Mouse (Mus musculus) limb, embryonic 13.5 days (tissue): Measurements from ENCODE around the gene Kat6b. TPM values are rescaled to one million over a fixed set of nuclear protein-coding genes. Genes with fewer than 3 reads are reported as not detected.
A peak's percentile ranks its signal among the peaks of the same experiment; 100 is the strongest.

ENCODE experiments used
- ATAC-seq: fragments of 200-750 bp; cut with Nextera tagmentation; 2 replicates; pipeline ENCODE4 v1.8.0; 2017; ENCODE audit warnings: low read depth, moderate number of reproducible peaks, moderate TSS enrichment; ENCODE audit not compliant: low FRiP score
- H3K27ac ChIP-seq: fragments of 300-500 bp; sonication (generic); 2 replicates; pipeline ENCODE4 v1.5.1; 2015; ENCODE audit warnings: inconsistent platforms, mild to moderate bottlenecking, moderate library complexity
- H3K27me3 ChIP-seq: fragments of 300-500 bp; sonication (generic); 2 replicates; pipeline ENCODE4 v1.6.1; 2015; ENCODE audit warnings: mild to moderate bottlenecking, inconsistent platforms
- H3K36me3 ChIP-seq: fragments of 300-500 bp; sonication (generic); 2 replicates; pipeline ENCODE4 v1.6.1; 2015; ENCODE audit warnings: inconsistent platforms, mild to moderate bottlenecking, moderate library complexity
- H3K4me1 ChIP-seq: fragments of 300-500 bp; sonication (generic); 2 replicates; pipeline ENCODE4 v1.6.1; 2015; ENCODE audit warnings: inconsistent platforms
- H3K4me2 ChIP-seq: fragments of 300-500 bp; sonication (generic); replicated peaks from 2 replicates; pipeline ENCODE4 v1.6.1; 2015; ENCODE audit warnings: inconsistent platforms, mild to moderate bottlenecking, moderate library complexity
- H3K4me3 ChIP-seq: fragments of 300-500 bp; sonication (generic); 2 replicates; pipeline ENCODE4 v1.5.1; 2015; ENCODE audit warnings: moderate library complexity, mild to moderate bottlenecking, inconsistent platforms
- H3K9ac ChIP-seq: fragments of 300-500 bp; sonication (generic); 2 replicates; pipeline ENCODE4 v1.6.1; 2015; ENCODE audit warnings: mild to moderate bottlenecking, inconsistent platforms
- H3K9me3 ChIP-seq: fragments of 300-500 bp; sonication (generic); 2 replicates; pipeline ENCODE4 v1.6.1; 2016; ENCODE audit warnings: inconsistent platforms
- WGBS: fragments of 180-500 bp; shearing (Covaris S2); methylation state at CpG from one replicate; pipeline ENCODE4 v1.1.7; 2015; 5-methylcytosine and 5-hydroxymethylcytosine counted together
- polyA plus RNA-seq: library from polyadenylated mRNA; unstranded; fragments of >200 nt; fragmentation: Nextera tagmentation; extraction: Ambion mirVana; gene quantifications from 2 replicates; pipeline ENCODE4 v1.2.1, GENCODE M21; 2015

The Kat6b gene
- polyA plus RNA-seq, 1 experiment from 2014 or later = 31.4 TPM

GRCm38 (mm10) chr14:21589620-21590019, 108.4 kb downstream of the Kat6b start:
- H3K4me2 ChIP-seq = no peak overlapping the region
- WGBS = 88% methylated on average over 7 of the region's 7 CpGs

GRCm38 (mm10) chr14:21590205-21590604, 109.0 kb downstream of the Kat6b start:
- no peak overlapping the region for H3K4me3 ChIP-seq
- peaks cover 62% of the 10 kb centered on the region for H3K4me1 ChIP-seq
- no peak for ATAC-seq
- no peak overlapping the region for H3K4me2 ChIP-seq
- no peak overlapping the region for H3K9ac ChIP-seq
- peaks cover 11% of the 10 kb centered on the region; the same call in 1 of the 2 replicates for H3K36me3 ChIP-seq
- H3K27me3 ChIP-seq = no peaks in the 10 kb centered on the region
- 88% methylated on average over 4 of the region's 4 CpGs for WGBS
- no peak overlapping the region for H3K27ac ChIP-seq
- H3K9me3 ChIP-seq = no peaks in the 10 kb centered on the region

More at GRCm38 (mm10) chr14:21589620-21590019, 108.4 kb downstream of the Kat6b start:
- no peak for ATAC-seq
- Histone ChIP-seq H3K36me3 (peaks cover 11% of the 10 kb centered on the region; the same call in 1 of the 2 replicates), H3K9ac (no peak overlapping the region), H3K4me3 (no peak overlapping the region), H3K27me3 (no peaks in the 10 kb centered on the region), H3K27ac (no peak overlapping the region), H3K9me3 (no peaks in the 10 kb centered on the region), H3K4me1 (peaks cover 68% of the 10 kb centered on the region)

- Histone ChIP-seq H3K36me3 (peaks cover 11% of the 10 kb centered on the region; the same call in 1 of the 2 replicates), H3K4me3 (no peak overlapping the region), H3K9me3 (0 out of 2 replicates have a peak, but pooled peaks cover 3% of the 10 kb centered on the region), H3K4me1 (peaks cover 43% of the 10 kb centered on the region), H3K27ac (peak overlapping the region; percentile 80; the same call in 1 of the 2 replicates), H3K9ac (no peak overlapping the region), H3K27me3 (no peaks in the 10 kb centered on the region), H3K4me2 (no peak overlapping the region)
- 100% methylated on average over 1 of the region's 1 CpGs for WGBS
- ATAC-seq = no peak
Measured at GRCm38 (mm10) chr14:21592152-21592551, 110.9 kb downstream of the Kat6b start.

- Histone ChIP-seq H3K4me1 (peaks cover 38% of the 10 kb centered on the region), H3K27me3 (no peaks in the 10 kb centered on the region), H3K9ac (no peak overlapping the region), H3K9me3 (0 out of 2 replicates have a peak, but pooled peaks cover 3% of the 10 kb centered on the region), H3K36me3 (peaks cover 15% of the 10 kb centered on the region; the same call in 1 of the 2 replicates), H3K27ac (peak overlapping the region; percentile 80), H3K4me2 (no peak overlapping the region), H3K4me3 (no peak overlapping the region)
- peak; percentile 89 for ATAC-seq
- WGBS = 65% methylated on average over 8 of the region's 8 CpGs
Measured at GRCm38 (mm10) chr14:21592985-21593750, 111.9 kb downstream of the Kat6b start.

DNA sequence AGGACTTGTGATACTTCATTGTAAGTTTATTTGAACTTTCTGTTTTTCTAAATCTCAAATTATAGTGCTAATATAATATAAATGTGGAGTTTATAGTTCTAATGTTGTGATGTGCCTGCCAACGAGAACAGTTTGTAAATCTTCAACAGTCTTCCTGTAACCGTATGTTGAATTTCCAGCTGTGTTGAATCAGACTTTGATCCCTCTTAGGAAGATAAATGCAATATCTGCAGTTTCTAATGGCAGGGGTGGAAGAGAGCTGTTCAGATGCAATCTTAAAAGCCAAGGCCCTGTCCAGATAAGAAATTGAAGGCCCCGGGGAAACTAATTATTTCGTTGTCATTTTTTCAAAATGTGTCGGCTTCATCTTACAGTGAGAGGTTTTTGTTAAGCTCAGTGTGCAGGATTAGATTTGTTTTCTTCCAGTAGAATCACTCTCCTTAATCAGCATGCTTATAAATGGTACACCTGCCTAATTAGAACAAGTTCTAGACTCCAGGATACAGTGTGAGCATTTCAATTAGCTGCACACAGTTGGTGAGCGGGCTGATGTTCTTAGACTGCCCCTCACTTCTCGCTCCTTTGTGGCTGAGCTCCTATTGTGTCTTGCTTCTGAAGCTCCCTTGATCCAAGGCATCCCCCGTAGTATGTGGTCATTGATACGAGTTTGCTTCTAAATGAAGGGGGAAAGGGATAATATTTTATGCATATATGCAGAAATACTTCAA, 118.4 kb downstream of the Kat6b start:
- 0 out of 2 replicates have a peak, but pooled peaks cover 3% of the 10 kb centered on the region for H3K9me3 ChIP-seq
- H3K27ac ChIP-seq = no peak overlapping the region
- H3K4me1 ChIP-seq = peaks cover 45% of the 10 kb centered on the region
- no peak for ATAC-seq
- H3K4me2 ChIP-seq = no peak overlapping the region
- no peak overlapping the region for H3K9ac ChIP-seq
- H3K4me3 ChIP-seq = no peak overlapping the region
- 59% methylated on average over 9 of the region's 9 CpGs for WGBS
- no peaks in the 10 kb centered on the region for H3K27me3 ChIP-seq
- 0 out of 2 replicates have a peak, but pooled peaks cover 4% of the 10 kb centered on the region for H3K36me3 ChIP-seq

GRCm38 (mm10) chr14:21600174-21600566, 118.9 kb downstream of the Kat6b start:
- ATAC-seq = no peak

DNA sequence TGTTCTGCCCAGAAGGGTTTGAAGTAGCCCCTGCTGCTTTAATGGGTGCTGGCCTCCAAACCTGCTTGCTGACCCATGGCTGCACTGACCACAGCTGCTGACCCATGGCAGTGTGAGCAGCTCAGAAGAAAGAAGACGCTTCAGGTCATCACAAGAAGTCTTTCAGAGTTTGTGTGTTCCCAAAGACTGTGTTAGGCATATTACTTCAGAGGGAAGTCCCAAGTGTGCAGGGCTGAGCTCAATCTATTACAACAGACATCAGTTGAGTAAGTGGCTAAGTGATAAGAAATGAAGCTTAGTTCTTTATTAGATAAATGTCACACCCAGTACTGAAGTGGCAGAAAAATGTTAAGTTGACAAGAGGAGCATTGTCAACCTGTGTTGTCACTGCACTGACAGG, 119.4 kb downstream of the Kat6b start:
- Histone ChIP-seq H3K27ac (no peak overlapping the region), H3K4me2 (no peak overlapping the region), H3K4me3 (no peak overlapping the region), H3K27me3 (no peaks in the 10 kb centered on the region), H3K9ac (no peak overlapping the region), H3K9me3 (0 out of 2 replicates have a peak, but pooled peaks cover 3% of the 10 kb centered on the region), H3K36me3 (0 out of 2 replicates have a peak, but pooled peaks cover 4% of the 10 kb centered on the region), H3K4me1 (peaks cover 45% of the 10 kb centered on the region)
- WGBS = 77% methylated on average over 1 of the region's 1 CpGs
- no peak for ATAC-seq

More at GRCm38 (mm10) chr14:21600174-21600566, 118.9 kb downstream of the Kat6b start:
- peaks cover 45% of the 10 kb centered on the region for H3K4me1 ChIP-seq
- 0 out of 2 replicates have a peak, but pooled peaks cover 3% of the 10 kb centered on the region for H3K9me3 ChIP-seq
- H3K36me3 ChIP-seq = 0 out of 2 replicates have a peak, but pooled peaks cover 4% of the 10 kb centered on the region
- no peak overlapping the region for H3K4me3 ChIP-seq
- no peak overlapping the region for H3K4me2 ChIP-seq
- WGBS = 67% methylated on average over 5 of the region's 5 CpGs
- H3K27me3 ChIP-seq = no peaks in the 10 kb centered on the region
- no peak overlapping the region for H3K27ac ChIP-seq
- H3K9ac ChIP-seq = no peak overlapping the region

- Histone ChIP-seq H3K36me3 (0 out of 2 replicates have a peak, but pooled peaks cover 4% of the 10 kb centered on the region), H3K9ac (no peak overlapping the region; the same call in 1 of the 2 replicates), H3K4me1 (peaks cover 45% of the 10 kb centered on the region), H3K27ac (peak overlapping the region; percentile 28; the same call in 1 of the 2 replicates), H3K4me2 (peak overlapping the region; percentile 12; the same call in 1 of the 2 replicates), H3K9me3 (no peaks in the 10 kb centered on the region), H3K4me3 (no peak overlapping the region), H3K27me3 (no peaks in the 10 kb centered on the region)
- WGBS = 54% methylated on average over 12 of the region's 12 CpGs
- peak; percentile 32; the same call in 1 of the 2 replicates for ATAC-seq
Measured at GRCm38 (mm10) chr14:21602166-21602565, 120.9 kb downstream of the Kat6b start.

- 81% methylated on average over 4 of the region's 4 CpGs for WGBS
- H3K4me2 ChIP-seq = no peak overlapping the region
- no peak for ATAC-seq
- H3K27ac ChIP-seq = no peak overlapping the region
- H3K4me1 ChIP-seq = peaks cover 47% of the 10 kb centered on the region
- 0 out of 2 replicates have a peak, but pooled peaks cover 2% of the 10 kb centered on the region for H3K36me3 ChIP-seq
- no peak overlapping the region for H3K9ac ChIP-seq
- no peak overlapping the region for H3K4me3 ChIP-seq
- H3K27me3 ChIP-seq = no peaks in the 10 kb centered on the region
- no peaks in the 10 kb centered on the region for H3K9me3 ChIP-seq
Measured at GRCm38 (mm10) chr14:21602937-21603336, 121.7 kb downstream of the Kat6b start.

GRCm38 (mm10) chr14:21607686-21608085, 126.5 kb downstream of the Kat6b start:
- 44% methylated on average over 4 of the region's 4 CpGs for WGBS
- no peak overlapping the region; the same call in 1 of the 2 replicates for H3K27ac ChIP-seq
- ATAC-seq = no peak

DNA sequence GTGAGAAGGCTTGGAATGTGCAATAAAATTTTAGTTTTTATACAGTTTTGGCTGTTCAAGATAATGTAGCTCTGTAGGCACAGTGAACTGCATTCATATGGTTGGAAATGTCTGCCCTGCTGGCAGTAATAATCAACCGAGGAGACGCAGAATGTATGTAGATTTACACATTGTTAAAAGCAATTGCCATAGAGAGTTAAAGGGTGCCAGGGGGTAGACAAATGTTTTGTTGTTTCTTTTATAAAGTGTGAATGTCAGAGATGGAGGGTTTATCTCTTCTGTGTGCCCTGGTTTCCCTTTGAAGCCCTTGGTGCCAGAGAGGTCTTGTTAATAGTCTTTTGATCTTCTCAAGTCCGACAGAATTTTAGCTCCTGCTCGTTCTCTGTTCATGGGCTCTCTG, 127.7 kb downstream of the Kat6b start:
- H3K27ac ChIP-seq = no peak overlapping the region; the same call in 1 of the 2 replicates
- no peak overlapping the region for H3K4me3 ChIP-seq
- no peak for ATAC-seq
- peak overlapping the region; percentile 23; the same call in 1 of the 2 replicates for H3K4me2 ChIP-seq
- WGBS = 15% methylated on average over 4 of the region's 4 CpGs
- H3K9me3 ChIP-seq = no peaks in the 10 kb centered on the region
- no peak overlapping the region for H3K9ac ChIP-seq
- peaks cover 48% of the 10 kb centered on the region for H3K4me1 ChIP-seq
- peaks cover 12% of the 10 kb centered on the region for H3K36me3 ChIP-seq
- no peaks in the 10 kb centered on the region for H3K27me3 ChIP-seq

More at GRCm38 (mm10) chr14:21607686-21608085, 126.5 kb downstream of the Kat6b start:
- H3K4me2 ChIP-seq = no peak overlapping the region
- H3K4me1 ChIP-seq = peaks cover 42% of the 10 kb centered on the region
- H3K9ac ChIP-seq = no peak overlapping the region
- peaks cover 12% of the 10 kb centered on the region; the same call in 1 of the 2 replicates for H3K36me3 ChIP-seq
- no peaks in the 10 kb centered on the region for H3K27me3 ChIP-seq
- no peaks in the 10 kb centered on the region for H3K9me3 ChIP-seq
- H3K4me3 ChIP-seq = no peak overlapping the region
